Mouse (Mus musculus) embryonic fibroblast, embryonic 13.5 days (primary cell): ENCODE results near the gene Xpc. TPM values are rescaled to one million over a fixed set of nuclear protein-coding genes. Genes with fewer than 3 reads are reported as not detected.

Experiments used
- H3K27ac ChIP-seq: 2 replicates; pipeline ENCODE4 v1.5.1; 2012; ENCODE audit warnings: low read length, control low read depth, inconsistent platforms; ENCODE audit not compliant: insufficient read depth
- H3K4me1 ChIP-seq: 2 replicates; pipeline ENCODE4 v1.6.1; 2011; ENCODE audit warnings: low read length; ENCODE audit not compliant: control insufficient read depth, insufficient read depth
- H3K4me3 ChIP-seq: 2 replicates; pipeline ENCODE4 v1.5.1; 2011; ENCODE audit warnings: mild to moderate bottlenecking, control low read depth, low read length; ENCODE audit not compliant: insufficient read depth
- CTCF ChIP-seq: IDR thresholded peaks from 2 replicates; pipeline ENCODE4 v1.5.1; 2011; ENCODE audit warnings: mild to moderate bottlenecking, control low read depth, low read length, moderate library complexity, borderline replicate concordance; ENCODE audit not compliant: insufficient read depth
- POLR2A ChIP-seq: IDR thresholded peaks from 2 replicates; pipeline ENCODE4 v1.6.1; 2011; ENCODE audit warnings: low read depth, mild to moderate bottlenecking, control low read depth, low read length, moderate library complexity
- polyA plus RNA-seq: library from polyadenylated mRNA; stranded (reverse); fragments of >200 nt; gene quantifications from 2 replicates; pipeline ENCODE4 v1.2.4, GENCODE M21; 2011; ENCODE audit warnings: low read depth; ENCODE audit not compliant: missing spikeins, insufficient read length

Xpc gene
- polyA plus RNA-seq = 5.7 and 7.7 TPM in 2 replicates

GRCm38 (mm10) chr6:91515545-91516449, at the start of gene Xpc, which contains the start of gene Lsm3:
Xpc (minus strand) TSS chr6:91515888.
Lsm3 (plus strand) TSS chr6:91515928.
- H3K4me3 ChIP-seq = peak within 1 kb of the TSS; percentile 87
- H3K27ac ChIP-seq = no peak within 1 kb of the TSS
- TF ChIP-seq POLR2A (peak; percentile 71), CTCF (no peak)
- H3K4me1 ChIP-seq = peaks cover 4% of the 10 kb centered on the region; the same call in 1 of the 2 replicates

DNA sequence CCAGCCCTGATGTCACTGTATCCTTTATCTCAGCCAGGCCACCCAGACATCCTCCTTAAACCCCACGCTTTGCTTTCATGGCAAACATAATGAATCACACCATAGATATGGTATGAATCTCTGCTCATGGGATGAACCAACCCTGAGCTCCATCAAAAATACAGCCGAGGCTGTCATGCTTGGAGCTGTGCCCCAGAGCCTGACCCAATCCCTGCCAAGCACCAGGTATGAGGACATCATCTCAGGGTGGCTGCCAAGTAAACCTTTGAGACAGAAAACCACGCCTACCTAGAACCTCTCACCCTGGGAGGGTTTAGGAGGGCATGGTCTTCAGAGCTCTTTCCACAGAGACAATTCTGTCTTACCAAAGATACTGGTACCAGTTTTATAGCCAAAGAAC, 47.3 kb upstream of the Xpc start:
- TF ChIP-seq POLR2A (no peak), CTCF (no peak)
- Histone ChIP-seq H3K27ac (no peak overlapping the region), H3K4me1 (peaks cover 2% of the 10 kb centered on the region; the same call in 1 of the 2 replicates), H3K4me3 (no peak overlapping the region)

DNA sequence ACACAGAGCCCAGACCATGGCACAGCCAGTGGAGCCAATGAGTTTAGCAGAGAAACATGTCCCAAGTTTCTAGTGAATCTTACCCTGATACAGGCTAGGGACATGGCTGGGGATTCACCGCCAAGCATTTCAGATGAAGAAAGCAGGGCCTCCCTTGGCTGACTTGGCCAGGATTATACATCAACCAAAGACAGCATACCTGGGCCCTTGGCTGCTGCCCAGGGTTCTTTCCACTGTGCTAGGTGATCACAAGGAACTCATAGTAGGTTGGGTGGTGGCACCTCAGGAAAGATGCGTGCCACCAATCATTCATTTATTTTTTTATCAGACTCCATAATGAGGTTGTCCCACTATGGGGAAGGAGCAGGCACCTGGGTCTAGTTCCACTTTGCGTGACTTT, 44.5 kb upstream of the Xpc start:
- Histone ChIP-seq H3K27ac (no peak overlapping the region), H3K4me1 (peaks cover 2% of the 10 kb centered on the region; the same call in 1 of the 2 replicates), H3K4me3 (no peak overlapping the region)
- TF ChIP-seq CTCF (no peak), POLR2A (no peak)

DNA sequence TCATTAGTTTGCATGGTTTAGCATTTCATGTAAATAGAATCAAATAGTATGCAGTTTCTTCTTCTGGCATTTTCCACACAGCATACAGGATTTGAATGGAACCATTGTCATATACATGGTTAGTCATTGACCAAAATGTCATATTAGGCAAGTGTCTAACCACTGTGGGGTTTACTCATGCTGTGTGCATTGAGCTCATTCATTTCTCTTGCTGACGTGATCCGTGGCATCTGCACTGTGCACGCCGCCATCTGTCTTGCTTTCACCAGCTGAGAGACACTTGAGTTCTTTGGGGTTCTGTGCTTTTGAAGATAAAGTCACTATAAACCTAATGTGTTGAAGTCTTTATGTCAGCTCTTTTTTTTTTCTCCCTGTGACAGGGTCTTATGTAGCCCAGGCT, 43.7 kb upstream of the Xpc start:
- H3K4me1 ChIP-seq = peaks cover 2% of the 10 kb centered on the region; the same call in 1 of the 2 replicates
- H3K4me3 ChIP-seq = no peak overlapping the region
- no peak for TF ChIP-seq POLR2A
- TF ChIP-seq CTCF = no peak
- H3K27ac ChIP-seq = no peak overlapping the region

- TF ChIP-seq POLR2A (no peak), CTCF (no peak)
- Histone ChIP-seq H3K4me1 (peaks cover 2% of the 10 kb centered on the region; the same call in 1 of the 2 replicates), H3K27ac (no peak overlapping the region), H3K4me3 (no peak overlapping the region)
Measured at GRCm38 (mm10) chr6:91558565-91558964, 42.9 kb upstream of the Xpc start.

DNA sequence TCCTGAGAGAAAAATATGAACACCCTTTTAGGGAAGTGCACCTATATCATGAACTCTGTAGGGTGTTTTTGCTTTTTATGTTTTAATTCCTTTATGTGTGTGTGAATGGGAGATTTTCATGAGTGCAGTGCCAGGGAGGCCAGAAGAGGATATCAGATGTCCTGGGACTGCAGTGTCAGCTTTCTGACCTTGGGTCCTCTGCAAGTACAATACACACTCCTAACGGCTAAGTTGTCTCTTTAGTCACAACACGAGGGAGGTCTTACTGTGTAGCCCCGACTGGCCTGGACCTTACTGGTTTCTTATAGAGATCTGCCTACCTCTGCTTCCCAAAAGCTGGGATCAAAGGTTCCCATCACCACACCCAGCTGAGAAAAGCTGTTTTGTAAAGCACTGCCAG, 37.0 kb upstream of the Xpc start:
- H3K27ac ChIP-seq = no peak overlapping the region
- TF ChIP-seq POLR2A = no peak
- TF ChIP-seq CTCF = no peak
- peaks cover 3% of the 10 kb centered on the region; the same call in 1 of the 2 replicates for H3K4me1 ChIP-seq
- H3K4me3 ChIP-seq = no peak overlapping the region

DNA sequence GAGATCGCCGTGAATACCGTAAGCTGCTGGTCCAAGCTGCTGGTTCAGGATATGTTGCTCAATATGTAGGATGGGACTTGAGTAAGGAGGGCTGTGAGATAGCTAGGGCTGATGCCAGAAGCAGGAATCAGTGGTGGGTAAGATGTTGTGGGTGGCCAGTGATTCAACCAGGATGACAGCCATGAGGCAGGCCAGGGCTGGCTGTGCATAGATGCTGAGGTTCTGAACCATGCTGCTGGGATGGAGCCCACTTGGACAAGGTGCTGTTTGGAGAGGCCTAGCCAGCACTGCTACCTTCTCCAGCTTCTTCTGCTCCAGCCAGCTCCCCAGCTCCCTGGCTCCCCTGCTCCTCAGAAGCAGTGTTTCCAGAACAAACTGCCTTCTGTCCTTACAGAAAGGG, 36.0 kb upstream of the Xpc start:
- Histone ChIP-seq H3K4me3 (no peak overlapping the region), H3K4me1 (peaks cover 3% of the 10 kb centered on the region; the same call in 1 of the 2 replicates), H3K27ac (no peak overlapping the region)
- TF ChIP-seq POLR2A (no peak), CTCF (no peak)

DNA sequence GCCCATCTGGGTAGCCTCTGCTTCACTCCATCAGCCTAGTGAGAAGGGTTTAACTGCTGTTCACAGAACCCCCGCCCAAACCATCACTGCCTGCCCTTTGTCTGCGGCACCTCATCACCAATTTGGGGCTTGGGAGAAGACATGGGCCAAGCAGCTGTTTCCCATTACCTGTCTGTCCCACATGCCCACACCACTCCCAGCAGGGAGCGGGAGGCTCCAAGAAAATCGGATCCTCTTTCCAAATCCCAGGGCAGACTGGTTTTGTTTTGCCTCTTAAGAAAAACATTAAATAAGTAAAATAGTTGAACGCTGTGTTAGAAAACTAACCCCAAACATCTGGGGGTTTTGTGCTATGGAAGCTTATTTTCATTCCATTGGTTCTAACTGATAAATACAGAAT, 33.9 kb upstream of the Xpc start:
- no peak overlapping the region for H3K27ac ChIP-seq
- no peak overlapping the region for H3K4me3 ChIP-seq
- peaks cover 3% of the 10 kb centered on the region; the same call in 1 of the 2 replicates for H3K4me1 ChIP-seq
- TF ChIP-seq POLR2A = no peak
- TF ChIP-seq CTCF = no peak

- peaks cover 3% of the 10 kb centered on the region; the same call in 1 of the 2 replicates for H3K4me1 ChIP-seq
- TF ChIP-seq POLR2A (no peak), CTCF (no peak)
- H3K27ac ChIP-seq = no peak overlapping the region
- no peak overlapping the region for H3K4me3 ChIP-seq
Measured at GRCm38 (mm10) chr6:91547313-91547712, 31.6 kb upstream of the Xpc start.

- no peak overlapping the region for H3K27ac ChIP-seq
- peaks cover 3% of the 10 kb centered on the region; the same call in 1 of the 2 replicates for H3K4me1 ChIP-seq
- no peak overlapping the region for H3K4me3 ChIP-seq
- TF ChIP-seq POLR2A (no peak), CTCF (no peak)
Measured at GRCm38 (mm10) chr6:91546241-91546884, 30.7 kb upstream of the Xpc start.
